Mouse (Mus musculus) cerebellum, adult 11 months (tissue): ENCODE results near the gene Vill.

Source experiments
- DNase-seq: peaks from one replicate; pipeline ENCODE4 v3.0.0; 2022

The Vill gene

GRCm38 (mm10) chr9:119034676-119035665 lies 17.6 kb upstream of the Vill start:
- no peak for DNase-seq

DNA sequence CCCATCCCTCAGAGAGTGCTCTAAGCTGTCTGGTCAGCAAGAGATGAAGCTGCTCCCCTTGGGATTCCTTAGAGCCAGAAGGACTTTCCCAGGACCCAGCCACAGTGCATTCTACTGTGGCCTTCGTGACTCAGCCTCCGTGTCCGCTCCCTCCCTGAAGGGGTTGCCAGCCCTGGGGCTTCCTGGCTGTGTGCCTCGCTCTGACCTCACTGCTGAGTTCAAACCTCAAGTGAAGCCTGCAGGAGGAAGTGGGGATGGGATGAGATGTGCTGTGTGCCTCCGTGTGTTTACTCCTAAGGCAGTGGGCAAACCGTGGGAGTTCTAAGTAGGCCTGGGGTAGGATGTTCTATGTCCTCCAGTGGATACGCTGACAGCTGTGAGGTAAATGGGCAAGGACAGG lies 16.7 kb upstream of the Vill start:
- no peak for DNase-seq

DNA sequence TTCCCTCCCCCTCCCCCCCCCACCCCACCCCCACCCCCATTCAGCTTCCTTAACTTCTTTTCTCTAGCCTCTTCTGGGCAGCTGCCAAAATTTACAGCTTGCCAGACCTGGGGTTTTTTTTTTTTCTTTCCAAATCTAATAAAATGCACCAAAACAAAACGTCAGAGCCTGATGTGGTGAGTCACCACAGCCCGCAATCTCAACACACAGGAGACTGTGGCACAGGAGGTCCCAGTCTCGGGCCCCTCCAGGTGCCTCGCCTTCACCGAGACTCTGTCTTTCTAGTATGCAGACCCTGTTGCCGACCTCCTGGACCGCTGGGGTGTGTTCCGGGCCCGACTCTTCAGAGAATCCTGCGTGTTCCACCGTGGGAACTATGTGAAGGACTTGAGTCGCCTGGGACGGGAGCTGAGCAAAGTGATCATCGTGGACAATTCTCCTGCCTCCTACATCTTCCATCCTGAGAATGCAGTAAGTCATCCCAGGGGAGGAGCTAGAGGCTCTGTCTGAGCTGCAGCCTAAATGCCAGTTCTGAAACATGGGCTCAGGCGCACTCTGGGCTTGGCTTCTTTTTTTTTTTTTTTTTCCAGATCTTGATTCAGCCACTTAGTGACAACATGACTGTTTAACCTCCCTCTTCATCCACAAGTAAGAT lies 15.4 kb upstream of the Vill start:
- DNase-seq = no peak

- no peak for DNase-seq
Measured at GRCm38 (mm10) chr9:119038574-119038973, 14.0 kb upstream of the Vill start.

DNA sequence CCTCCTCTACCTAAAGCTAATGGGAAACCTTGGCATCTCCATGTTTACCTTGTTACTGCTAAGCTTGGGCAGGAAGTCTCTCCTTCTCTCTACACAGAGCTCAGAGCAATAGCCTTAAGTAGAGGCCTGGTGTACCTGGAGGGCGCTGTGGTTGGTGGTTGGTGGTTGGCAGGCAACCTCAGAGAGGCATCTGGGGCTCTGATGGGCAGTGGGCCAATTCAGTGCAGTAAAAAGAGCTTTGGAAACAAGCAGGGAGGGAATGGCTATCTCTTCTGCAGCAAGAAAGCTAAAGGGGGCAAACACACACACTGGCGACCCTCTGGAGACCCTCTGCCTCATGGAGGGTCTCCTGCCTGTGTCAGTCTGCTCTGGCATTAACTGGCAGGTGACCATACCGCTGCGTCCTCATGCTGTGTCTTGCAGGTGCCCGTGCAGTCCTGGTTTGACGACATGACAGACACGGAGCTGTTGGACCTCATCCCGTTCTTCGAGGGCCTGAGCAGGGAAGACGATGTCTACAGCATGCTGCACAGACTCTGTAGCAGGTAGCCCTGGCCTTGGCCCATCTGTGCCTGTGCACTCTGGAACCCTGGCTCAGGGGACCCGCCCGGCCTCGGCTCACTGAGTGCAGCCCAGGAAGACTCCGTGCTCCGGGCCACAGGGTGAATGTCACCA lies 12.3 kb upstream of the Vill start:
- peak; percentile 16 for DNase-seq

DNA sequence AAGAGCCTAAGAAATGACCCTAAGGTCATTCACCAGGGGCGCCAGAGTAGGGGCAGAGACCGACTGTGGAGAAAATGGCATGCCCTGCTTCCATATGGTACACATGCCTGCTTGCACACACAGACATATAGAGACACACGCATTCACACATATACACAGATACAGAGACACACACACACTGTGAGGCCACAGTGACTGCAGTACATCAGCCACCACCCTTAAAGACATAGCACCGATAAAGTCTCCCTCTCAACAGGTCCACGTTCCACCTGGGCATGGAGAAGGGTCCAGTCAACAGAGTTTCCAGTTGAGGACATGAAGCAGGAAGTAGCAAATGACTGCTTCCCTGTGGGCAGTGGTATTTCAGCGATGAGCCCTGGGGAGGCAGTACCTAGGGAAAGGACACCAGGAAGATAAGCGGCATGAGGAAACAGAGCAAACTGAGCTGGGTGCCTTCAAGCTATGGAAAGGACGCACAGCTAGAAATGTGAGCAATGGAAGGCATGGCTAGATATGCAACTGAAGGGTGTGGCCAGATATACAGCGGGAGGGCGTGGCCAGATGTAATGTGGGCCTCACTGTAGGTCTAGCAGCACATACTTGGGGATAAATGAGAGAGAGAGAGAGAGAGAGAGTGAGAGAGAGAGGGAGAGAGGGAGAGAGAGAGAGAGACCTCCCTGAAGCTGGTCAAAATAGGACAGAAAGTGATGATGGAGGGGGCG lies 4.2 kb upstream of the Vill start:
- no peak for DNase-seq

DNA sequence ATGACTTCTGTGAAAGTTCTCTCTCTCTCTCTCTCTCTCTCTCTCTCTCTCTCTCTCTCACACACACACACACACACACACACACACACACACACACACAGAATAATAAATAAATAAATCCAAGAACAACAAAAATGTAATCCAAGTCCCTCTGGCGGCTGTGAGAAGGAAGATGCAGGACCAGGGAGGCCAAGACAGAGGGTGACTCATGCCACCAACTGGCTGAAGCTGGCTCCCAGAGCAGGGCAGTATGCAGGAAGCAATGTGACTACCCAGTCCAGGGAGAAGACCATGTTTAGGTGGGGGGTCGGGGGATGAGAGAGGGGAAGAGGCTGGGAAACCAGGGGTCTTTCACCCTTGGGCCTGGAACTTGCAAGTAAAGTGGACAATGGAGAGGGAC lies 1.4 kb upstream of the Vill start:
- no peak for DNase-seq

- DNase-seq = no peak
Measured at GRCm38 (mm10) chr9:119053964-119054576, 1.5 kb downstream of the Vill start.

DNA sequence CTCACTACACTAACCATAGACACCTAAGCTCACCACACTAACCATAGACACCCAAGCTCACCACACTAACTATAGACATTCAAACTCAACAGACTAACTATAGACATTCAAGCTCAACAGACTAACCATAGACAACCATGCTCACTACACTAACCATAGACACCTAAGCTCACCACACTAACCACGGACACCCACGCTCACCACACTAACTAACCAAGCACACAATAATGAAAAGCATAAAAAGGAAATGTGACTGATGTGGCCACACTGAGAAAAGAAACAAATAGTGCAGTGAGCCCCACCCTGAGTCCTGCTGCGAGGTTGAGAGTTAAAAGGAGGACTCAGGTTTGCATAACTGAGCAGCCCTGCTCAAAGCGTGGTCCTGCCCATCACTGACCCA lies 2.8 kb downstream of the Vill start:
- no peak for DNase-seq

DNA sequence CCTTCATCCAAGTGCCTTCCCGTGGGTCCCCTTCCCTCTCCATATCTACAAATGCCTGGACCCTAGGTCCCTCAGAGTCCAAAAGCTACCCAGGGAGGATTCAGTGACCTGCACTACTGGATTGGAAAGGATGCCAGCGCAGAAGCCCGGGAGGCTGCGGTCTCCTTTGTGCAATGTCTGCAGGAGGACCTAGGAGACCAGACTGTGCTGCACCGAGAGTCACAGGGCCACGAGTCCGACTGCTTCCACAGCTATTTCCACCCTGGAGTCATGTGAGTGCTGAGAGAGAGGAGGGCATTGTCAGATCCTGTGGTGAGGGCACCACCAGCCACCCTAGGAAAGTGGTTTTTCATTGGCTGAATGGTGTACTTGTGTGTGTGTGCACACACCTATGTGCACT lies 5.7 kb downstream of the Vill start:
- no peak for DNase-seq

DNA sequence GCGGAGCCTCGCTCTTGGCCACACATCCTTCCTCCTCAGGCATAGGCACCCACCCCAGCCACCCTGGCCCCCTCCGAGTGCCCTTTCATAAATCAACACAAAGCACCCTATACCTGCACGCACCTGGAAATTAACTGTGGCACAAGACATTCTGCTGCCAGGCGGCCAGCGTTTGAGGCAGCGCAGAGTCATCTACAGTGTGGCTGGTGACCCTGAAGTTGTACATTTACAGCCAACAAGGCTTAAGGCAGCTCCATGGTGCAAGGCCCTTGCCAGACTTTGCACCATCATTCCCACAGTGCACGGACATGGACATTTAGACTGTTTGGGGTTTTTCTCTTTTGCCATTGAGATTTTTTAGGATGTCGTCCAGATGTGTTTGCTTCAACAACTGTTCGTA lies 8.1 kb downstream of the Vill start:
- DNase-seq = no peak

DNA sequence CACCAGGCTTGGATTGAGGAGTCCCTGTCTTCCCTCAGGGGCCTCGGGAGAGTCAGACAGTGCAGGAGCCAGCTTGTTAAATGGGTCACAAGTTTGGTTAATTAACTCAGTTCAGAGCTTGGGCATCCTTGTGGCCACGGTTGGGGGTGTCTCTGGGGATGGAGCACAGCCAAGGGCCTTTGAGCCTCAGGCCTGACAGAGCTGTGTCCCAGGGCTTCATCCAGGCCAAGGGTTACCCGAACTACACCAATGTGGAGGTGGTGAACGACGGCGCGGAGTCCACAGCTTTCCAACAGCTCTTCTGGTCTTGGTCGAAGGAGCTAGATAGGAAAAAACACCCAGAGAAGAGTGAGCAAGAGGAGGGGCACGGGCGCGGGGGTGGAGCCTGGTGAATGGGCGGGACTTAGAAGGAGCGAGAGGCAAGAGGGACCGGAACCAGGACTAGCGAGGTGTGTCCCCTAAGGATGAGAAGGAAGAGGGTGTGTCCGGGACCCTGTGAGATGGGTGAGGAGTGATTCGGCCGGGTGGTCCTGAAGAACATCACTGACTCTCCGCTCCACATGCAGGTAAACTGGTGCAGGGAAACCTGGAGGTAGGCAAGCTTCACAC lies 10.6 kb downstream of the Vill start:
- no peak for DNase-seq

GRCm38 (mm10) chr9:119064296-119064695 lies 11.7 kb downstream of the Vill start:
- no peak for DNase-seq

- DNase-seq = peak; percentile 50
Measured at GRCm38 (mm10) chr9:119067601-119068000, 15.0 kb downstream of the Vill start.

GRCm38 (mm10) chr9:119068266-119068665 lies 15.7 kb downstream of the Vill start:
- DNase-seq = no peak

DNA sequence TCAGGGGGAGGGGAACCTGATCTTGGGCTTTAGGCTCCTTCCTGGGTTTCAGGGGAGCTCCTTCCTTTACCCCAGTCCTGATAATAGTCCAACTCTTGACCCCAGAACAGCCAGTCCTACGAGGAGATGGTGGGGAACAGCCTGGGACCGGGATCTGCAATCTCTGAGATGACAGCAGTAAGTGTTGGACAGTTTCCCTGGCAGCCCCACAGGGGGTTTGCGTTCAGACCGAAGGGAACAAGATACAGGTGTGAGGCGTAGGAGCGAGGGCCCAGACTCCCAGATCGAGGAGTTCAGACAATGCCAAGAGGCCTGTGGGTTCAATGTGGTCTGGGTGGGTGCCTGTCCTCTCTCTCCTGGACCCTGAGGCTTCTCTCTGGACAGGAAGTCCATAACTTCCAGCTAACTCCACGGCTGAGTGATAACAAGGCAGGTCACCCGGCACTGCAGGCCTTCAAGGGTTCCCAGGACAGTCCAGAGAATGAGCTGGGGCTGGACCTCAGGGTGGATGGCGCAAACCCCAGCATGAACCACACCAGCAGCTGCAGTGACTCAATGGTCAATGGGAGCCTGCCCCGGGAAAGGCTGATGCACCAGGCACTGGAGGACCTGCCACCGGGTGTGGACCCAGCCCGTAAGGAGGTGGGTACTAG lies 17.7 kb downstream of the Vill start:
- DNase-seq = no peak

GRCm38 (mm10) chr9:119071786-119072185 lies 19.2 kb downstream of the Vill start:
- no peak for DNase-seq

- no peak for DNase-seq
Measured at GRCm38 (mm10) chr9:119073184-119073895, 20.8 kb downstream of the Vill start.

- DNase-seq = no peak
Measured at GRCm38 (mm10) chr9:119075685-119076084, 23.1 kb downstream of the Vill start.

DNA sequence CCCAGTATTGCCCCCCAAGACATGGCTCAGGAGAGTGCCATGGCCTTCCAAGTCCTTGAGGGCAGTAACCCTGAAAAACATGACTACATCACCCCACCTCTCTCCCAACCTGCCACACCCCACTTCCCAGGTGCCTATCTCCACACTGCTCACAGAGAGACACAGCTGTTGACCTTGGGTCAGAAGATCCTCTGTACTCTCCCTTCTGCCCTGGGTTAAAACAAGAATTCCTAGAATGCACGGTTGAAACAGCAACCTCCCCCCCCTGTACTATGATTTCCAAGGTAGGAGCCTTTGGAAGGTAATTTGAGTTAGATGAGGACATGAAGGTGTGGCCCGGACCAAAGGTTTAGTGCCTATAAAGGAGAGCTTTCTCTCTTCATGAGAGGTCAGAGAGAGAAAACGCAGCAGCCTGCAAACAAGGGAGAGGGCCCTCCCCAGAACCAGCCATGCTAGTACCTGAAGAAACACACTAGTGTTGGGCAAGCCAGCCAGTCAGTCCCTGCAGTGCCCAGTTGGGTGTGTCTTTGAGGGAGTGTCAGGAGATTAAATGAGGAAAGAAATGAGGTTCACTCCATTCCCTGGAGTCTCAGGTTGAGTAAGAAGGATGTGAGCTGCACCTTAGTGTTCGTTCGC lies 27.6 kb downstream of the Vill start:
- no peak for DNase-seq
